Mouse (Mus musculus) monocyte, adult 59 days (primary cell): ENCODE measurements around the gene Olig1. TPM values are rescaled to one million over a fixed set of nuclear protein-coding genes. Genes with fewer than 3 reads are reported as not detected.

ENCODE experiments used
- total RNA-seq, 2 experiments: library from RNA; stranded (reverse); gene quantifications; one replicate each; pipeline ENCODE4 v1.2.4; 2023

The Olig1 gene
- total RNA-seq: not detected

DNA sequence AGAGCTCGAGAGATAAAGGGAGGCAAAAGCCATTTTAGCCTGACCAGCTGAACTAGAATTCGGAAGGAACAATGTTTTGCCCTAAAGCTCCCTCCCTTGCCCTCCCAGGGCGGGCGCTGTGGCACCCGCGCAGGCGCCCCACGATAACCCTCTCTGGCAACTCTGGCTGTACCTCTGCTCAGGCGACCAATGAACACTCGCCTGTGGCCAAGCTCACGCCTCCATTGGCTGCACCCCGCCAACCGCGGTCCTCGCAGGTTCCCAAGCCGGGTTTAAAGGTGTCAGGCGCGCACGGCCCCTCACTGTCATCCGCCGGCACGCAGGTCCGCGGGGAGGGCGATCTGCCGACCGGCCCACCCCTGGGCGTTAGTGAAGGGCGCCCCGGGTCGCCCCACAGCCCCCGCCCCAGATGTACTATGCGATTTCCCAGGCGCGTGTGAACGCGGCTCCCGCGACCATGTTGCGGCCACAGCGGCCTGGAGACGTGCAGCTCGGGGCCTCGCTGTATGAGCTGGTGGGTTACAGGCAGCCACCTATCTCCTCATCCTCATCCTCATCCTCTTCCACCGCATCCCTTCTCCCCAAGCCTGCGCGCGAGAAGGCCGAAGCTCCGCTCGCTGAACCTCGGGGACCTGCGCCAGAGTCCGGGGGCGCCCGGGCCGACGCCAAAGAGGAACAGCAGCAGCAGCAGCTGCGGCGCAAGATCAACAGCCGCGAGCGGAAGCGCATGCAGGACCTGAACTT is at the start of gene Olig1:
Gene Olig1, plus strand, starts transcription at position 305 of the 744 bp plus-strand sequence.

DNA sequence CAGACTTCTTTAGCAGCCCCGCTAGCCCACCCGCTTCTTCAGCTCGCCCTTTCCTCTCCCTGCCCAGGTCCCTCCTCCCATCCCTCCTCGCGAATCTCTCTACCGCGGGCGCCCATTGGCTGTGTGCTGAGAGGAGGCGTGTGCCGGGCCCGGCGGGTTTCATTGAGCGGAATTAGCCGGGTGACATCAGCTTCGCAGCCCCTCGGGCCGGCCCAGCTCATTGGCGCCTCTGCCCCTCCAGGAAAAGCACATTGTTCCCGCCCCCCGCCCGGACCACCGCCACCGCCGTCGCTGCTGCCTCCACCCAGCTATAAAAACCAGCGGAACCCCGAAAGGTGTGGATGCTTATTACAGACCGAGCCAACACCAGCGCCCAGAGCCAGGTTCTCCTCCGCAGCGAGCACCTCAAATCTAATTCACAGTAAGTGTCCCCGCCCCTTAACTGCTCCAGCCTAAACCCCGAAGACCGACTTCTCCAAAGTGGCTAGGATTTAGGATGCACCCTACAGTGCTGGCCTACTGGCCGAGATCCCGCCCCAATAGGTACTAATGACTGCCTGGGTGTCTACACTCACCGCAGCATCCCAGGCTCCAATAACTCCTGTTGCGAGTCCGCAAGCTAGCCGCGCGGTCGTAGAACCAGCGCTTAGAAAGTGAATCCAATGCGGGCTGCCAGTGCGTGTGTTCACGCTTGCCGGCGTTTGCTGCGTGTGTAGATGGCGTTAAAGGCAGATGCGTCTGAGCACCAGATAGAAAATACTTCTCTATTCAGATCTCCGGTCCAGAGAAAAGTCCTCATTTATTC is 44.1 kb upstream of the Olig1 start, which contains the start of gene Olig2:
Gene Olig2, plus strand, starts transcription at position 225 of the 805 bp plus-strand sequence.

Other genes starting within 250 kb of the Olig1 start
- gene Paxbp1, start 225.2 kb upstream of the Olig1 start, total RNA-seq: 100 to 1,000 TPM; 113 to 117 TPM
- gene 4932438H23Rik, start 174.7 kb upstream of the Olig1 start, total RNA-seq: not detected
- not detected for gene Olig2, start 44.3 kb upstream of the Olig1 start, total RNA-seq
- 100 to 1,000 TPM; 199 to 204 TPM for gene Ifnar2, start 103.0 kb downstream of the Olig1 start, total RNA-seq
- gene Gm21970, start 121.9 kb downstream of the Olig1 start, total RNA-seq: under 1 TPM in 1 of 2 experiments, not detected in 1; 1.00 TPM
- 100 to 1,000 TPM; 114 to 126 TPM for gene Il10rb, start 136.4 kb downstream of the Olig1 start, total RNA-seq
- gene Ifnar1, start 215.5 kb downstream of the Olig1 start, total RNA-seq: 100 to 1,000 TPM; 148 to 173 TPM